Mouse (Mus musculus) adrenal gland, postnatal 10 days (tissue): ENCODE results near the gene Zdhhc19. TPM values are rescaled to one million over a fixed set of nuclear protein-coding genes. Genes with fewer than 3 reads are reported as not detected.

Source experiments
- DNase-seq: peaks from one replicate; pipeline ENCODE4 v3.0.0; 2021; ENCODE audit warnings: mixed read lengths
- total RNA-seq, 2 experiments: library from RNA; stranded (reverse); gene quantifications; 2 replicates each; pipeline ENCODE4 v1.2.3; 2021

The Zdhhc19 gene
- total RNA-seq, 2 experiments from 2014 or later = not detected

GRCm38 (mm10) chr16:32516006-32516962, 20.2 kb downstream of the Zdhhc19 start:
- peak; percentile 35 for DNase-seq

- no peak for DNase-seq
Observed at GRCm38 (mm10) chr16:32517785-32518481, 21.9 kb downstream of the Zdhhc19 start.

DNA sequence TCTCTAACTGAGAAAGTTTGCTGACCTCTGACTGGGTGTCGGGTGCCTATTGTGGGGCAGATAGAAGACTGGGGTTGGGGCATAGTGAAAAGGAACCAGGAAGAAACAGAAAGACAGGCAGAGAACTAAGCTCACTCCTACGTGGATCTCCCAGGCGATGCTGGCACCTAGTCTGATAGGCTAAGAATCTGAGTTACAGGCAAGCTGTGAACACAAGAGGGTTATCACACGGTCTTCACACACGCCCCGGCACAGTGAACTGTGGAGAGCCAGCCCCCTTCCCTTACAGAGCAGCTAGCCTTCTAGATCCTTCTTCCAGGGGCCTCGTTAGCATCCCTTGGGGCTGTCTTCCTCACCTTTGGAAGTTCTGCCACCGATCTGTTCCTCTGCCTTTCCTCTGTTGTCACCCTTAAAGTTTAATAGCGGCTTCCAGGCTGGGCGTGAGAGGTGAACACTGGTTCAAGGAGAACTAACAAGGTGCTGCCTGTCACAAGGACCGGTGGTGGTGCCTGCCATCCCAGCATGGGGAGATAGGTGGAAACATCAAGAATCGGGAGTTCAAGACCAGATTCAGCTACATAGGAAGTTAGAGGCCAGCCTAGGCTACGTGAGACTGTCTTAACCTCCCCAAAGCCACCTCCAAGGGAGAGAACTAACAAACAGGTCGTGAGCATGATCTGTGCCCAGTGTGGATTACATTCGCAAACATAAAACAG, 23.7 kb downstream of the Zdhhc19 start:
- DNase-seq = no peak

DNA sequence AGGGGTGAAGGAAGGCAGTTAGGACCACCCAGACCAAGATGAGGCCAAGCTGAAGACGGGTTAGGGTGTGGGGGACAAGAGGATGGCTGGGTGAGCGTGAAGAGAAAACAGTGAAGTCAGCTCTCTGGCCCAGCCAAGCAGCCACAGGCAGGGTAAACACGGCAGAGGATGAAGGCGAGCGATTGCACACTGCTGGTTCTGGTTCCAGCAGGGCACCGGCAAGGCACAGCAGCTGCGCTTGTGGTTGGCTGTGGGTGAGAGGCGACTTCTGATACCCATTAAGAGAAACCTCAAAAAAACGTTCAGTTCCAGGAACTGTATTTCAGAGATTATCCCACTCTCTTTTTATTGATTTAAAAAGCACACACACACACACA, 24.3 kb downstream of the Zdhhc19 start:
- peak; percentile 47 for DNase-seq

- DNase-seq = no peak
Observed at GRCm38 (mm10) chr16:32522578-32523194, 26.6 kb downstream of the Zdhhc19 start.

DNA sequence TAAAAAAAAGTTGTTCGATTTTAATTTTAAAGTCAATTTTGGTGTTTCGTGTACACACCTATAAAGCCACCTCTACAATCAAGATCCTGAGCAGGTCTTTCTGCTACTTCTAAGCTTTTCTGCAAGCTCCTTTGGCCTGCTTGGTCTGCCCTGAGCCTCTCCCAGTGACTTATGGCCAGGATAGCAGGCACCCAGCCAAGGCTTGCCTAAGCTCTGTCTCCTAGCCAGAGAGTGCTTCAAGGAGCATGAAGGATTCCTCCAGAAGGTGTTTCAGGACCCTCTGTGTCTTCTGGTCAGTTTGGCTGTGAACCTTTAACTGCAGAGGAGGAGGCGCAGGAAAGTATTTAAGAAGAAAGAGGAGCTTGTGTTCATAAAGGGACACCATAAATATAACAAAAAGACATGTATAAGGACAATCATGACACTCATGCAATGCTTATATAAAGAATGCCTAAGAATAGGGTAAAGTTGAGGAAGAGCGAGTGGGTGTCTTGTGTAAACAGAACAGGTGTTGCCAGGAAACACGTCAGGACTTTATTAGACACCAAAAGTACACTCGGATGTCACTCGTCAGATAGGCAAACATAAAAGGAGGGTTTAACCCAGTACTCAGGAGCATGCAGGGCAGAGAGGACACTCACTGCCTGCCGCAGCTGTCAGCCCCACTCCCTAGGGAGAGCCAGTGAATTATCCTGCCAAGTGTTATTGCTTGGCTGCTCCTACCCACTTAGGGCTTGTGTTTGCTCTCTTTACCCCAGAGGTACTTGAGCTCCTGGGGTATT, 27.6 kb downstream of the Zdhhc19 start:
- peak; percentile 91 for DNase-seq

DNA sequence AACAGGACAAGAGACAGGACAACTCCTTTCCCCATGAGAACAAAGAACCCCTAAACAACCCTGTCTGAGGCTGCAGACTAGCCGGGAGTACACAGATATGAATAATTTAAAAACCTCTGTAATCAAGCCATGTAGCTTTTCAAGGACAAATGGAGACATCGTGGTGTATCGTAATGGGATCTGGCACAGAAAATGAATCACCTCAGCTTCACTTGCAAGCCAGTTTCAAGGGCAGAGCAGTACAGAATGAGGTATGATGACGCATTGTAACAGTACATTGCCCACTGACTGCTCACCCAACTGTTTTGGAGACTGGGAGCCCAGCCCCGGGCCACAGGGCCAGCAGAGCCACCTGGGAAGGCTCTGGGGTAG, 28.2 kb downstream of the Zdhhc19 start:
- peak; percentile 65 for DNase-seq

GRCm38 (mm10) chr16:32526906-32527305, 30.8 kb downstream of the Zdhhc19 start:
- no peak for DNase-seq

GRCm38 (mm10) chr16:32532878-32533826, 37.1 kb downstream of the Zdhhc19 start:
- DNase-seq = no peak

GRCm38 (mm10) chr16:32535157-32535751, 39.2 kb downstream of the Zdhhc19 start:
- peak; percentile 69 for DNase-seq

GRCm38 (mm10) chr16:32537867-32538660, 42.0 kb downstream of the Zdhhc19 start:
- no peak for DNase-seq

- no peak for DNase-seq
Observed at GRCm38 (mm10) chr16:32538761-32539255, 42.7 kb downstream of the Zdhhc19 start.

DNA sequence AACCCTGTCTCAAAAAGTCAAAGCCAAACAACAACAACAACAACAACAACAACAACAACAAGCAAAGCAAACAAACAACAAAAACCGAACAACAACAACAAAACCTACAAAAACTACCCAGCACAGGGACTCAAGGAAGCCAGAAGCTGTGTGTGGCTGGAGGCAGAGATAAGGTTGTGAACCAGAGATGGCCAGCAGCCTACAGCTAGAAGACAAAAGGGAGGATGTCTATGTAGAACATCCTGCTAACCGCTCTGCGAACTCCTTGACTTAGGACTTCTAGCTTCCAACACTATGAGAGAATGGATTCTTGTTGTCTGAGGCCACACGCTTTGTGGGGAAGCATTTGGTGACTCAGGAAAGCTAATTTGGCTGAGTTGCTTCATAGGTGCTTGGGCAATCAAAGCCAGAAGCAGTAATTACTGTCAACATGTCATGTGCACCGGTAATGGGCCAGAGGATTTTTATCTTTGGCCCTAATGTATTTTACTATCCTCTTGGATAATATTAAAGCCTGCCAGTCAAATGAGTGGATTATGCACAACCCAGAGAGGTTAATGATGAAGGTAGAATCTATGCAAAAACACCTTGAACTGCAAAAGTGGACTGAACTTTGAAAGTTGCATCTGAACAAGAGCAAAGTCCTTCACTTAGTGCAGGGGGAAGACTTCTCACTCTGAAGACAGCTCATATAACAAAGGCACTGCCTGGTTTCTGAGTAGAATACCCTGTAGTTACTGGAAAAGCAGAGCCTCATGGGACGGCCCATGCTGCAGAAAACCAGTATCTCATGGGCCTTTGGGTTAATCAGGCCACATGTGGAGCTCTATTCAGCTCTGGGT, 45.5 kb downstream of the Zdhhc19 start:
- DNase-seq = peak; percentile 24

GRCm38 (mm10) chr16:32543422-32543821, 47.4 kb downstream of the Zdhhc19 start:
- DNase-seq = no peak

GRCm38 (mm10) chr16:32547156-32548068, 51.3 kb downstream of the Zdhhc19 start:
- DNase-seq = no peak

DNA sequence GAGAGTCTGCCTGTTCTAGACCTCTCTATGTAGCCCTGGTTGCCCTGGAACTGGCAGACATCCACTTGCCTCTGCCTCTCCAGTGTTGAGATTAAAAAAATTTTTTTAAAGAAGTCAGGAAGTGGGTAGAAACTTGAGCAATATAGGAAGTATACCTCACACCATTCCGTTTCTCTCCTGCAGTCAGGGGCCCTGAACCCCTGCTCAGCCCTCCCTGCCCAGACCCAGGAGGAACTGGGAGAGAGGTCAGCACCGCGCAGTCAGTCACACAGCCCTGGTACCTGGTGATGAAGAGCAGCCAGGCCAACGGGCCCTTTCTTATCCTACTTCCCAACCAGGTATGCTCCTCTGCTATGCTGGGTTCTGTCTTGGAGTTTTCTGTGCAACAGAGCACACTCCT, 54.0 kb downstream of the Zdhhc19 start:
- no peak for DNase-seq

DNA sequence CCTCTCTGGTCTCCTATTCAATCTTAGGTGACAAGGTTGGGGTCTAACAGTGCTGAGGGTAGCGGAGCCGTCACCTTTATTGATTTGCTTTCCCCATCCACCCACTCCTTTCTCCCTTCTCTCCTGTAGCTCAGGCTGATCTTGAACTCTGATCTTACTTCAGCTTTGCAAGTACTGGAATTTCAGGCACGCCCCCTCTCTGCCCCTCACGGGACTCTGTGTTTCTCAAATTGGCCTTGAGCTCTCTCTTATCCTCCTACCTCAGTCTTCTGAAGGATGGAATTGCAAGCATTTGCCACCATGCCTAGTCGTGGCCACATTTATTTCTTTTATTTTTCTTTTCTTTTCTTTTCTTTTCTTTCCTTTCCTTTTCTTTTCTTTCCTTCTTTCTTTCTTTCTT, 54.4 kb downstream of the Zdhhc19 start:
- DNase-seq = no peak
